Mouse (Mus musculus) spleen, adult 2 months (tissue): Measurements from ENCODE around the gene Ssu2.

Experiments used
- CTCF ChIP-seq: fragments of 200-500 bp; IDR thresholded peaks from 2 replicates; pipeline ENCODE4 v1.5.1; 2011; ENCODE audit warnings: mild to moderate bottlenecking, inconsistent platforms; ENCODE audit not compliant: insufficient read depth, insufficient read length, insufficient replicate concordance; ENCODE audit errors: extremely low read depth
- POLR2A ChIP-seq: fragments of 200-500 bp; IDR thresholded peaks from 2 replicates; pipeline ENCODE4 v1.6.1; 2011; ENCODE audit warnings: low read depth, low read length, inconsistent platforms

DNA sequence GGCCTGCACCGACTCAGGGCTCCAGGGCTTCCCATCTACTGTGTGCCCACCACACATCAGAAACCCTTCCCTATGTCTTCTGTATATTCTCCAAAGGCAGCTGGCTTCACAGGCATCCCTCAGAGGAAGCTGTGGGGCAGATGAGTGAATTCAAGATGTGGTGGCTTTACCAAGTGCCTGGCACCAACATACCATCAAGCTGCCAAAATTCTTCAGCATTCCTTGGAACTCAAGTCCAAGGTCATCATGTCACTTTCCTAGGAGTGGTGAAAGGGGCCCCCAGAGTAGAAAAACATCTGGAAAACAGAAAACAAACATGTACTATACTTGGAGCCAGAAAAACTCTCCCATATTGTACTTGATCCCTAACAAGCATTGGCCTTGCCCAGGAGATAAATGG, 28.5 kb downstream of the Ssu2 start:
- TF ChIP-seq POLR2A, result no peak
- TF ChIP-seq CTCF, result no peak
